Mouse (Mus musculus): ENCODE measurements around the gene Gnai1.
"Not testable (repeated sequence)": the region's sequence is repeated elsewhere in the genome, so short reads cannot be mapped to it uniquely, and the experiment has no call there.

- TF ChIP-seq GATA1 (IDR thresholded peaks at IDR 0.05; ENCODE audit: borderline replicate concordance, low read length); FLI1 (IDR thresholded peaks at IDR 0.05; ENCODE audit: low read length): not testable (repeated sequence)
Measured at GRCm38 (mm10) chr5:18341876-18342275, 18.3 kb downstream of the Gnai1 start.
